Mouse (Mus musculus): Measurements from ENCODE around the gene Crybb1.

- no peak for TF ChIP-seq CTCF (IDR thresholded peaks at IDR 0.05; ENCODE audit: borderline replicate concordance, insufficient read depth, low read depth, low read length)
- TF ChIP-seq POLR2A (IDR thresholded peaks at IDR 0.05; ENCODE audit: borderline replicate concordance, insufficient read depth, low read length), result no peak
These were observed 13.2 kb upstream of the Crybb1 start for GRCm38 (mm10) chr5:112242361-112242778.
